Mouse (Mus musculus) small intestine, adult 2 months (tissue): ENCODE measurements at regions not wholly inside any gene's neighbourhood (a gene's known extent, or its start where the extent isn't known, plus 50 kb on each side); places are given as distances from the start of the nearest gene placed in this dataset.

Experiments
- CTCF ChIP-seq: fragments of 200-500 bp; IDR thresholded peaks from 2 replicates; pipeline ENCODE4 v1.5.1; 2012; ENCODE audit warnings: low read depth, mild to moderate bottlenecking, control low read depth, inconsistent platforms, low read length, moderate library complexity, mixed read lengths; ENCODE audit not compliant: insufficient replicate concordance, insufficient read length; ENCODE audit errors: extremely low read depth
- POLR2A ChIP-seq: fragments of 200-500 bp; IDR thresholded peaks from 2 replicates; pipeline ENCODE4 v1.6.1; 2012; ENCODE audit warnings: low read depth, mild to moderate bottlenecking, control low read depth, inconsistent platforms, low read length, moderate library complexity

- TF ChIP-seq CTCF (no peak), POLR2A (no peak)
Measured at GRCm38 (mm10) chr6:143490019-143490418, 323.0 kb downstream of the Etnk1 start.
